Mouse (Mus musculus): ENCODE measurements around the gene Idua. TPM values are rescaled to one million over a fixed set of nuclear protein-coding genes. Genes with fewer than 3 reads are reported as not detected.

Idua gene
- polyA plus RNA-seq, 1 experiment from 2014 or later: 11.1 TPM

- Histone ChIP-seq H3K27ac (no peak overlapping the region), H3K4me1 (peaks cover 19% of the 10 kb centered on the region), H3K9ac (no peak overlapping the region), H3K4me2 (no peak overlapping the region), H3K36me3 (peaks cover 19% of the 10 kb centered on the region), H3K9me3 (replicated peaks) (no peaks in the 10 kb centered on the region), H3K4me3 (replicated peaks) (no peak overlapping the region), H3K27me3 (no peaks in the 10 kb centered on the region)
- no peak for ATAC-seq (replicated peaks; ENCODE audit: low FRiP score)
- WGBS: 95% methylated on average over 12 of the region's 12 CpGs
These were observed 11.6 kb downstream of the Idua start for GRCm38 (mm10) chr5:108671757-108672156.

GRCm38 (mm10) chr5:108674624-108675023 is 14.5 kb downstream of the Idua start:
- no peak overlapping the region for H3K4me3 ChIP-seq (replicated peaks)
- H3K9ac ChIP-seq: no peak overlapping the region
- H3K4me1 ChIP-seq: peaks cover 23% of the 10 kb centered on the region
- ATAC-seq (replicated peaks; ENCODE audit: low FRiP score): no peak
- no peaks in the 10 kb centered on the region for H3K9me3 ChIP-seq (replicated peaks)
- peak overlapping the region; percentile 67; the same call in 1 of the 2 replicates for H3K27ac ChIP-seq
- WGBS: 80% methylated on average over 2 of the region's 2 CpGs
- no peak overlapping the region for H3K4me2 ChIP-seq
- H3K36me3 ChIP-seq: peaks cover 19% of the 10 kb centered on the region
- H3K27me3 ChIP-seq: no peaks in the 10 kb centered on the region

GRCm38 (mm10) chr5:108675251-108675816 is 15.2 kb downstream of the Idua start, which contains the start of gene Slc26a1:
Gene Slc26a1, minus strand, starts transcription at chr5:108675569.
- Histone ChIP-seq H3K27me3 (no peaks in the 10 kb centered on the region), H3K9ac (no peak within 1 kb of the TSS), H3K9me3 (replicated peaks) (no peaks in the 10 kb centered on the region), H3K4me1 (peaks cover 16% of the 10 kb centered on the region), H3K4me2 (no peak within 1 kb of the TSS), H3K36me3 (peaks cover 19% of the 10 kb centered on the region), H3K4me3 (replicated peaks) (no peak within 1 kb of the TSS), H3K27ac (peak within 1 kb of the TSS; percentile 67)
- ATAC-seq (replicated peaks; ENCODE audit: low FRiP score): no peak; the same call in 1 of the 2 replicates
- 73% methylated on average over 9 of the region's 9 CpGs for WGBS

- no peaks in the 10 kb centered on the region for H3K27me3 ChIP-seq
- WGBS: 15% methylated on average over 5 of the region's 5 CpGs
- H3K4me1 ChIP-seq: peaks cover 16% of the 10 kb centered on the region
- H3K4me2 ChIP-seq: peak overlapping the region; percentile 74
- H3K9ac ChIP-seq: peak overlapping the region; percentile 44; the same call in 1 of the 2 replicates
- H3K9me3 ChIP-seq (replicated peaks): no peaks in the 10 kb centered on the region
- peaks cover 10% of the 10 kb centered on the region for H3K36me3 ChIP-seq
- peak; percentile 68 for ATAC-seq (replicated peaks; ENCODE audit: low FRiP score)
- peak overlapping the region; percentile 43 for H3K4me3 ChIP-seq (replicated peaks)
- H3K27ac ChIP-seq: peak overlapping the region; percentile 68
These were observed 16.8 kb downstream of the Idua start for GRCm38 (mm10) chr5:108676772-108677498.

GRCm38 (mm10) chr5:108677605-108678295 is 17.6 kb downstream of the Idua start:
- Histone ChIP-seq H3K27ac (peak overlapping the region; percentile 68), H3K27me3 (no peaks in the 10 kb centered on the region), H3K9ac (peak overlapping the region; percentile 44), H3K36me3 (peaks cover 4% of the 10 kb centered on the region; the same call in 1 of the 2 replicates), H3K4me3 (replicated peaks) (peak overlapping the region; percentile 43), H3K4me2 (peak overlapping the region; percentile 74), H3K9me3 (replicated peaks) (no peaks in the 10 kb centered on the region), H3K4me1 (peaks cover 16% of the 10 kb centered on the region)
- peak; percentile 76 for ATAC-seq (replicated peaks; ENCODE audit: low FRiP score)
- 4% methylated on average over 25 of the region's 25 CpGs for WGBS

- Histone ChIP-seq H3K4me3 (replicated peaks) (no peak overlapping the region), H3K27ac (no peak overlapping the region), H3K36me3 (no peaks in the 10 kb centered on the region), H3K9me3 (replicated peaks) (no peaks in the 10 kb centered on the region), H3K4me1 (peaks cover 16% of the 10 kb centered on the region), H3K9ac (no peak overlapping the region), H3K4me2 (no peak overlapping the region), H3K27me3 (no peaks in the 10 kb centered on the region)
- WGBS: 93% methylated on average over 6 of the region's 6 CpGs
- ATAC-seq (replicated peaks; ENCODE audit: low FRiP score): no peak
These were observed 18.2 kb downstream of the Idua start for GRCm38 (mm10) chr5:108678296-108678854.

- no peak for ATAC-seq (replicated peaks; ENCODE audit: low FRiP score)
- Histone ChIP-seq H3K4me3 (replicated peaks) (no peak overlapping the region), H3K4me1 (peaks cover 16% of the 10 kb centered on the region), H3K9me3 (replicated peaks) (no peaks in the 10 kb centered on the region), H3K9ac (no peak overlapping the region), H3K27me3 (no peaks in the 10 kb centered on the region), H3K4me2 (no peak overlapping the region), H3K27ac (no peak overlapping the region), H3K36me3 (no peaks in the 10 kb centered on the region)
- 60% methylated on average over 3 of the region's 3 CpGs for WGBS
These were observed 19.8 kb downstream of the Idua start for GRCm38 (mm10) chr5:108679909-108680308.

GRCm38 (mm10) chr5:108680871-108681270 is 20.7 kb downstream of the Idua start:
- H3K27ac ChIP-seq: no peak overlapping the region
- H3K9me3 ChIP-seq (replicated peaks): no peaks in the 10 kb centered on the region
- H3K9ac ChIP-seq: no peak overlapping the region
- no peaks in the 10 kb centered on the region for H3K27me3 ChIP-seq
- H3K4me3 ChIP-seq (replicated peaks): no peak overlapping the region
- 93% methylated on average over 6 of the region's 6 CpGs for WGBS
- H3K4me2 ChIP-seq: no peak overlapping the region
- H3K36me3 ChIP-seq: no peaks in the 10 kb centered on the region
- H3K4me1 ChIP-seq: peaks cover 13% of the 10 kb centered on the region
- ATAC-seq (replicated peaks; ENCODE audit: low FRiP score): no peak

- Histone ChIP-seq H3K4me1 (peaks cover 21% of the 10 kb centered on the region), H3K4me2 (no peak overlapping the region), H3K4me3 (replicated peaks) (no peak overlapping the region), H3K27me3 (no peaks in the 10 kb centered on the region), H3K9me3 (replicated peaks) (no peaks in the 10 kb centered on the region), H3K36me3 (no peaks in the 10 kb centered on the region), H3K27ac (no peak overlapping the region), H3K9ac (no peak overlapping the region)
- ATAC-seq (replicated peaks; ENCODE audit: low FRiP score): no peak
- WGBS: 72% methylated on average over 5 of the region's 5 CpGs
These were observed 29.0 kb downstream of the Idua start for GRCm38 (mm10) chr5:108689091-108689490.

GRCm38 (mm10) chr5:108691152-108691551 is 31.0 kb downstream of the Idua start:
- no peak for ATAC-seq (replicated peaks; ENCODE audit: low FRiP score)
- no peaks in the 10 kb centered on the region for H3K9me3 ChIP-seq (replicated peaks)
- H3K9ac ChIP-seq: no peak overlapping the region
- H3K36me3 ChIP-seq: no peaks in the 10 kb centered on the region
- no peaks in the 10 kb centered on the region for H3K27me3 ChIP-seq
- no peak overlapping the region for H3K4me2 ChIP-seq
- H3K27ac ChIP-seq: no peak overlapping the region
- WGBS: 73% methylated on average over 4 of the region's 4 CpGs
- H3K4me3 ChIP-seq (replicated peaks): no peak overlapping the region
- peaks cover 35% of the 10 kb centered on the region for H3K4me1 ChIP-seq

- H3K4me2 ChIP-seq: peak within 1 kb of the TSS; percentile 85
- H3K9me3 ChIP-seq (replicated peaks): no peaks in the 10 kb centered on the region
- H3K27ac ChIP-seq: peak within 1 kb of the TSS; percentile 68
- WGBS: 2% methylated on average over 16 of the region's 18 CpGs
- peaks cover 47% of the 10 kb centered on the region for H3K4me1 ChIP-seq
- H3K4me3 ChIP-seq (replicated peaks): peak within 1 kb of the TSS; percentile 87
- ATAC-seq (replicated peaks; ENCODE audit: low FRiP score): peak; percentile 50
- H3K9ac ChIP-seq: 0 out of 2 replicates have a peak within 1 kb of the TSS, but pooled peaks have one; percentile 2
- no peaks in the 10 kb centered on the region for H3K27me3 ChIP-seq
- no peaks in the 10 kb centered on the region for H3K36me3 ChIP-seq
These were observed 32.1 kb downstream of the Idua start, which contains the start of gene Fgfrl1 for GRCm38 (mm10) chr5:108692271-108692670. Gene Fgfrl1, plus strand, starts transcription at chr5:108692382.

Measured in kidney, embryonic 15.5 days (tissue).